Mouse (Mus musculus): Measurements from ENCODE around the gene Cnr1.

- TF ChIP-seq POLR2A (IDR thresholded peaks at IDR 0.05; ENCODE audit: borderline replicate concordance, low read depth, low read length) (no peak), CTCF (IDR thresholded peaks at IDR 0.05; ENCODE audit: low read depth, low read length) (no peak)
Measured at GRCm38 (mm10) chr4:33920807-33921206, 3.6 kb upstream of the Cnr1 start.

All from bone marrow macrophage, adult 2 months (primary cell).